Mouse (Mus musculus): ENCODE measurements around the gene Gm49318. TPM values are rescaled to one million over a fixed set of nuclear protein-coding genes. Genes with fewer than 3 reads are reported as not detected.

The Gm49318 gene
- total RNA-seq, 2 experiments from 2014 or later, result not detected

GRCm38 (mm10) chr9:22065642-22066041 lies 5.4 kb downstream of the Gm49318 start:
- no peak for DNase-seq
- intact Hi-C loops (cut with DNase I), result loop anchor here (1.0 kb wide), 2 partner anchors 78 to 90 kb away; no protein-coding TSS in a partner anchor
- H3K4me3 ChIP-seq, result no peak overlapping the region
- TF ChIP-seq CTCF (IDR thresholded peaks at IDR 0.05), result no peak
- no peak overlapping the region for H3K27ac ChIP-seq

- H3K4me3 ChIP-seq, result no peak overlapping the region
- intact Hi-C loops (cut with DNase I), result no loop called here
- DNase-seq, result no peak
- no peak overlapping the region for H3K27ac ChIP-seq
- TF ChIP-seq CTCF (IDR thresholded peaks at IDR 0.05), result no peak
Measured at GRCm38 (mm10) chr9:22064341-22064740, 6.7 kb downstream of the Gm49318 start.

- no peak overlapping the region for H3K4me3 ChIP-seq
- intact Hi-C loops (cut with DNase I), result no loop called here
- no peak for DNase-seq
- TF ChIP-seq CTCF (IDR thresholded peaks at IDR 0.05), result no peak
- H3K27ac ChIP-seq, result no peak overlapping the region
Measured at GRCm38 (mm10) chr9:22061339-22061738, 9.7 kb downstream of the Gm49318 start.

GRCm38 (mm10) chr9:22058011-22058424 lies 13.0 kb downstream of the Gm49318 start:
- H3K27ac ChIP-seq, result no peak overlapping the region
- DNase-seq, result peak; percentile 57
- no peak overlapping the region for H3K4me3 ChIP-seq
- TF ChIP-seq CTCF (IDR thresholded peaks at IDR 0.05), result no peak
- intact Hi-C loops (cut with DNase I), result no loop called here

- no peak for TF ChIP-seq CTCF (IDR thresholded peaks at IDR 0.05)
- intact Hi-C loops (cut with DNase I), result no loop called here
- H3K27ac ChIP-seq, result no peak overlapping the region
- no peak overlapping the region for H3K4me3 ChIP-seq
- DNase-seq, result no peak
Measured at GRCm38 (mm10) chr9:22057031-22057517, 14.0 kb downstream of the Gm49318 start.

- TF ChIP-seq CTCF (IDR thresholded peaks at IDR 0.05), result no peak
- intact Hi-C loops (cut with DNase I), result no loop called here
Measured at GRCm38 (mm10) chr9:22056303-22056910, 14.7 kb downstream of the Gm49318 start.

GRCm38 (mm10) chr9:22055713-22056112 lies 15.3 kb downstream of the Gm49318 start:
- Histone ChIP-seq H3K4me3 (no peak overlapping the region), H3K27ac (no peak overlapping the region)
- no peak for TF ChIP-seq CTCF (IDR thresholded peaks at IDR 0.05)
- intact Hi-C loops (cut with DNase I), result no loop called here
- DNase-seq, result no peak

More at GRCm38 (mm10) chr9:22056303-22056910, 14.7 kb downstream of the Gm49318 start:
- Histone ChIP-seq H3K4me3 (no peak overlapping the region), H3K27ac (no peak overlapping the region)
- no peak for DNase-seq

- H3K27ac ChIP-seq, result no peak overlapping the region
- TF ChIP-seq CTCF (IDR thresholded peaks at IDR 0.05), result peak; percentile 49
- DNase-seq, result peak; percentile 57
- H3K4me3 ChIP-seq, result peak overlapping the region; percentile 41
- intact Hi-C loops (cut with DNase I), result no loop called here
Measured at GRCm38 (mm10) chr9:22054411-22055076, 16.5 kb downstream of the Gm49318 start.

- DNase-seq, result no peak
- Histone ChIP-seq H3K4me3 (no peak overlapping the region), H3K27ac (no peak overlapping the region)
- no peak for TF ChIP-seq CTCF (IDR thresholded peaks at IDR 0.05)
- intact Hi-C loops (cut with DNase I), result no loop called here
Measured at GRCm38 (mm10) chr9:22053657-22054056, 17.4 kb downstream of the Gm49318 start.

- Histone ChIP-seq H3K27ac (no peak within 1 kb of the TSS), H3K4me3 (peak within 1 kb of the TSS; percentile 67)
- no peak for TF ChIP-seq CTCF (IDR thresholded peaks at IDR 0.05)
- no peak for DNase-seq
- intact Hi-C loops (cut with DNase I), result no loop called here
Measured at GRCm38 (mm10) chr9:22051958-22052254, 19.2 kb downstream of the Gm49318 start, which contains the start of gene Elavl3. Elavl3 (minus strand) TSS chr9:22052023.

GRCm38 (mm10) chr9:22051161-22051957 lies 19.7 kb downstream of the Gm49318 start:
- no peak overlapping the region for H3K27ac ChIP-seq
- intact Hi-C loops (cut with DNase I), result no loop called here
- no peak for TF ChIP-seq CTCF (IDR thresholded peaks at IDR 0.05)
- peak; percentile 24 for DNase-seq
- peak overlapping the region; percentile 67 for H3K4me3 ChIP-seq

GRCm38 (mm10) chr9:22050351-22050889 lies 20.6 kb downstream of the Gm49318 start:
- DNase-seq, result peak; percentile 47
- intact Hi-C loops (cut with DNase I), result no loop called here
- H3K27ac ChIP-seq, result no peak overlapping the region
- no peak for TF ChIP-seq CTCF (IDR thresholded peaks at IDR 0.05)
- peak overlapping the region; percentile 67 for H3K4me3 ChIP-seq
